Mouse (Mus musculus) midbrain, embryonic 15.5 days (tissue): ENCODE results near the gene Dapk1. TPM values are rescaled to one million over a fixed set of nuclear protein-coding genes. Genes with fewer than 3 reads are reported as not detected.

Experiments
- ATAC-seq: fragments of 200-750 bp; cut with Nextera tagmentation; replicated peaks from 2 replicates; pipeline ENCODE4 v1.8.0; 2017; ENCODE audit warnings: moderate TSS enrichment
- H3K27ac ChIP-seq: fragments of 300-500 bp; sonication (generic); 2 replicates; pipeline ENCODE4 v1.5.1; 2015; ENCODE audit warnings: mild to moderate bottlenecking, inconsistent platforms
- H3K27me3 ChIP-seq: fragments of 300-500 bp; sonication (generic); replicated peaks from 2 replicates; pipeline ENCODE4 v1.6.1; 2015; ENCODE audit warnings: inconsistent platforms
- H3K36me3 ChIP-seq: fragments of 300-500 bp; sonication (generic); replicated peaks from 2 replicates; pipeline ENCODE4 v1.6.1; 2015; ENCODE audit warnings: inconsistent platforms
- H3K4me1 ChIP-seq: fragments of 300-500 bp; sonication (generic); 2 replicates; pipeline ENCODE4 v1.6.1; 2015; ENCODE audit warnings: inconsistent platforms
- H3K4me2 ChIP-seq: fragments of 300-500 bp; sonication (generic); 2 replicates; pipeline ENCODE4 v1.6.1; 2015; ENCODE audit warnings: inconsistent platforms, mild to moderate bottlenecking, moderate library complexity
- H3K4me3 ChIP-seq: fragments of 300-500 bp; sonication (generic); 2 replicates; pipeline ENCODE4 v1.5.1; 2015; ENCODE audit warnings: mild to moderate bottlenecking, inconsistent platforms
- H3K9ac ChIP-seq: fragments of 300-500 bp; sonication (generic); 2 replicates; pipeline ENCODE4 v1.6.1; 2015; ENCODE audit warnings: mild to moderate bottlenecking, inconsistent platforms
- H3K9me3 ChIP-seq: fragments of 300-500 bp; sonication (generic); 2 replicates; pipeline ENCODE4 v1.6.1; 2016; ENCODE audit warnings: inconsistent platforms
- WGBS: fragments of 180-500 bp; shearing (Covaris S2); methylation state at CpG from one replicate; pipeline ENCODE4 v1.1.7; 2015; ENCODE audit warnings: mixed read lengths; 5-methylcytosine and 5-hydroxymethylcytosine counted together
- polyA plus RNA-seq: library from polyadenylated mRNA; unstranded; fragments of >200 nt; fragmentation: Nextera tagmentation; extraction: Ambion mirVana; gene quantifications from 2 replicates; pipeline ENCODE4 v1.2.1, GENCODE M21; 2015

Gene Dapk1
- polyA plus RNA-seq, 1 experiment from 2014 or later, result 48.4 TPM

DNA sequence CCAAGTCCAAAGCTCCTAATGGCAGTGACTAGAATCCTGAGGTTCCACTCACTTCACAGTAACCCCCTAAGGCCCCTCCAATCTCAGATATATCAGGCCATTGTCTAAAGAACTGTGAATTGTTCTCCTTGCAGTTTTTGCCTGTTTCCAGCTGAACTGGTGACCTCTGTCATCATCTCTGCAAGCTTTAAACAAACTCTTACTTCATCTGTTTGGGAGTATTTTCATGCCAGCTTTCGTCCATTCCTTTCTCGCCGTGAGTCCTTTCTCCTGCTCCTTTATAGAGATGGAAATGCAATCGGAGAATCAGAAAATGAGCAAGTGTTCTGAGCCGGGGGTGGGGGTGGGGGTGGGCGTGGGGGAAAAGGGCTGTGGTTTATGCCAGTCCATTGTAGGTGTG lies 107.4 kb downstream of the Dapk1 start:
- H3K27me3 ChIP-seq, result no peaks in the 10 kb centered on the region
- 68% methylated on average over 6 of the region's 6 CpGs for WGBS

DNA sequence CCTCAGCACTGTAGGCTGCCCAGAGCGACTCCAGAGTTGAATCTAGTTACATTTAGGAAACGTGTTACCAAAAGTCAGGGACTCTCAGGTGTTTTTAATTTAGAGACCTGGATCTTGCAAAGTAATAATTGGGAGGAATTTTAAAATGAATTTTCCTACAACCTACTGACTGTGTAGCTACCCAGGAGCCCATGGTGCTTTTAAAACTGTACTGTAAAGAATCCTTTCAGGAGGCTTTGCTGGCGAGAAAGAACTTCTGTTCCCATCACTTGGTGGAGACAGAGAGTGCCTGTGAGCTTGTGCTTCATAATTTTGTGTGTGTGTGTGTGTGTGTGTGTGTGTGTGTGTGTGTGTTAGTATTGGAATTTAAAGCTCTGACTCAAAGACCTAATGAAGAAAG lies 109.2 kb downstream of the Dapk1 start:
- Histone ChIP-seq H3K4me3 (no peak overlapping the region), H3K4me2 (no peak overlapping the region), H3K9me3 (no peaks in the 10 kb centered on the region), H3K9ac (no peak overlapping the region), H3K4me1 (peaks cover 8% of the 10 kb centered on the region; the same call in 1 of the 2 replicates), H3K36me3 (no peaks in the 10 kb centered on the region), H3K27me3 (no peaks in the 10 kb centered on the region), H3K27ac (no peak overlapping the region)
- WGBS, result 81% methylated on average over 3 of the region's 3 CpGs
- ATAC-seq, result no peak

More for the DNA sequence above, 107.4 kb downstream of the Dapk1 start:
- no peak for ATAC-seq
- Histone ChIP-seq H3K4me2 (no peak overlapping the region), H3K4me1 (peaks cover 8% of the 10 kb centered on the region; the same call in 1 of the 2 replicates), H3K27ac (no peak overlapping the region), H3K9ac (no peak overlapping the region), H3K4me3 (no peak overlapping the region), H3K36me3 (no peaks in the 10 kb centered on the region), H3K9me3 (no peaks in the 10 kb centered on the region)

DNA sequence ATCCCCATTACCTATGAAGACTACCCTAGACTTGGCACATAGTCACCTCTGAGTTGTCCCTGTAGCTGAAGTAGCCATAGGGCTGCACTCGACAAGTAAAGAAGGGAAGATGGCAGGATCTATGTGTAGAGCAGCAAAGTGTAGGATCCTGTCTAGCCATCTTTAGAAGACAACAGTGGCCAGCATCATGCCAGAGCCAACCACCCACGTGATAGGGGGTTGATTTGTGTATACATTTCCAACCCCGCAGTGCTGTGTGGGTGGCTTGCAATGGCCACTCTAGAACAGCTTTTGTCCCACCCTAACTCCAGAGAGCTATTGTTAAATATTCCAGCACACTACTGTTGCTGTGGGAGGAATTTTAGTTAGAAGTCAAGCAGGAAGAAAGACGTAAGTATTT lies 111.8 kb downstream of the Dapk1 start:
- Histone ChIP-seq H3K9me3 (no peaks in the 10 kb centered on the region), H3K36me3 (0 out of 2 replicates have a peak, but pooled peaks cover 3% of the 10 kb centered on the region), H3K27me3 (no peaks in the 10 kb centered on the region), H3K27ac (no peak overlapping the region), H3K4me1 (no peaks in the 10 kb centered on the region), H3K4me2 (no peak overlapping the region), H3K4me3 (no peak overlapping the region), H3K9ac (no peak overlapping the region)
- 90% methylated on average over 4 of the region's 4 CpGs for WGBS
- no peak for ATAC-seq

DNA sequence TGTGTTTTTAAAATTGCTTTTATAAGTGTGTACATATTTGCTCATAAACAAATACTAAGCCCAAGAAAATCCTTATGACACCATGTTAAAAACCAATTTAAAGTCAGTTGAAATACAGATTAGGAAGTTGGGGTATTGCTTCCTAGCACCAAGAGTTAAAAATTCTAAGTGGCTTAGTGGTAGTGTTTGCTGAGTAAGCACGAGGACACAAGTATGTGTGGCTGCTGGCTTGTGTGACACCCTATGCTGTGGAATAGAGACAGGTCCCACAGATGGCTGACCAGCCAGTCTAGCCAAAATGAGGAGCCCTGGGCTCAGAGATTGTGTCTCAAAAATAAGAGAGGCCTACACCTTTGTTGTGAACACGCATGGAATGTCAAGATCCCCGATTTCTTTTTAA lies 114.4 kb downstream of the Dapk1 start:
- no peaks in the 10 kb centered on the region for H3K27me3 ChIP-seq
- no peaks in the 10 kb centered on the region for H3K9me3 ChIP-seq
- peaks cover 18% of the 10 kb centered on the region for H3K36me3 ChIP-seq
- no peaks in the 10 kb centered on the region for H3K4me1 ChIP-seq
- ATAC-seq, result no peak
- 65% methylated on average over 3 of the region's 3 CpGs for WGBS
- no peak overlapping the region for H3K4me3 ChIP-seq
- no peak overlapping the region for H3K27ac ChIP-seq
- H3K4me2 ChIP-seq, result no peak overlapping the region
- H3K9ac ChIP-seq, result no peak overlapping the region

DNA sequence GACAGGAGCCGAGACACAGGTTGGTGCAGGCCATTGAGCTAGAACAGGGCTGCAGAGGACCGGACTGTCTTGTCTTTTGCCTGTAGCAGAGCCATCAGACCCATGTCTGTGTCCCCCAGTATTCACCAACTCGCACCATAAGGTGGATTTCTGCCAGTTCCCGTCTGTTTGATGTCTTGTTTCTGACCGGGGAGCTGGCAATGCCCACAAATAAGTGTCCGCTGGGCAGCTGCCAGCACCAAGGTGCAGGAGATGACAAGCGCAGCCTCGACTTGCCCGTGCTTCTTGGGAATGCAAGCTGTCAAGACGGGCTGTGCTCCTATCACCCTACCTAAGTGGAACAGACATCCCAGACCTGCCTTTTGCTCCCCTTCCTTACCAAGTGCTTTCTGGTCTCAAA lies 115.7 kb downstream of the Dapk1 start:
- H3K9ac ChIP-seq, result no peak overlapping the region
- H3K4me2 ChIP-seq, result no peak overlapping the region
- H3K4me1 ChIP-seq, result no peaks in the 10 kb centered on the region
- H3K4me3 ChIP-seq, result no peak overlapping the region
- H3K27me3 ChIP-seq, result no peaks in the 10 kb centered on the region
- H3K9me3 ChIP-seq, result no peaks in the 10 kb centered on the region
- no peak for ATAC-seq
- 86% methylated on average over 10 of the region's 10 CpGs for WGBS
- no peak overlapping the region for H3K27ac ChIP-seq
- peaks cover 20% of the 10 kb centered on the region for H3K36me3 ChIP-seq

DNA sequence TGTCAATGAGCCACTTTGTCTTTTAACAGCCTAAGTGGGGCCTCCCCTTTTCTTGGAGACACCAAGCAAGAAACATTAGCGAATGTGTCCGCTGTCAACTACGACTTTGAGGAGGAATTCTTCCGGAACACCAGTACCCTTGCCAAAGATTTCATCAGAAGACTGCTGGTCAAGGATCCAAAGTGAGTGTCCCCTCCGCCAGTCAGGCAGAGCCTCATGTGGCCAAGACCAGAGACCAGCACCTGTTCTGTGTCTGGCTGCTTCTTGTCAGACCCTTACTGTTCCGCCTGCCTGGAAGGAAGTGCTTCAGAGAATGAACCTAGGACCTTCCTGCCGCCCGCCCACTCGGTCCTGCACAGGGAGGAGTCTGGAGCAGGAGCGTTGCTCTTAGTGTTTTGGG lies 117.8 kb downstream of the Dapk1 start:
- Histone ChIP-seq H3K4me1 (no peaks in the 10 kb centered on the region), H3K4me3 (no peak overlapping the region), H3K27me3 (no peaks in the 10 kb centered on the region), H3K36me3 (peaks cover 31% of the 10 kb centered on the region), H3K27ac (no peak overlapping the region), H3K4me2 (no peak overlapping the region), H3K9ac (no peak overlapping the region), H3K9me3 (no peaks in the 10 kb centered on the region)
- no peak for ATAC-seq
- 94% methylated on average over 10 of the region's 10 CpGs for WGBS

DNA sequence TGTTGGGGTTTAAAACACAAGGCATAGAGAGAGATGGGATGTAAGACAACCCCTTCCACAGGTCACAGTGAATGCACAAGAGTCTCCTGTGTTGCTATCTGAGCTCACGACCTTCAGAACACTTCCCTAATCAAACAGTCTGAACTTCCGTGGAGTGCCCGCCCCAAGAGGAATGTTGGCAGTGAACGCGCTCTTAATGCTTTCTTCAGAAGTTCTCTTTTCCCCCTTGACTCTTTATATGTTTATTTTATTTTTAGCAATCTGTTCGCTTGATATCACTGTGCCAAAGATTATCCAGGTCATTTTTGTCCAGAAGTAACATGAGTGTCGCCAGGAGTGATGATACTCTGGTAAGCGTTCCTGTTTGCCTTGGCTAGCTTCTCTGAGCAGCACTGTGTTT lies 121.0 kb downstream of the Dapk1 start:
- H3K36me3 ChIP-seq, result peaks cover 52% of the 10 kb centered on the region
- no peak overlapping the region for H3K27ac ChIP-seq
- H3K4me1 ChIP-seq, result no peaks in the 10 kb centered on the region
- H3K9me3 ChIP-seq, result no peaks in the 10 kb centered on the region
- WGBS, result 91% methylated on average over 8 of the region's 8 CpGs
- H3K27me3 ChIP-seq, result no peaks in the 10 kb centered on the region
- no peak for ATAC-seq
- H3K4me3 ChIP-seq, result no peak overlapping the region
- H3K9ac ChIP-seq, result no peak overlapping the region
- no peak overlapping the region for H3K4me2 ChIP-seq

DNA sequence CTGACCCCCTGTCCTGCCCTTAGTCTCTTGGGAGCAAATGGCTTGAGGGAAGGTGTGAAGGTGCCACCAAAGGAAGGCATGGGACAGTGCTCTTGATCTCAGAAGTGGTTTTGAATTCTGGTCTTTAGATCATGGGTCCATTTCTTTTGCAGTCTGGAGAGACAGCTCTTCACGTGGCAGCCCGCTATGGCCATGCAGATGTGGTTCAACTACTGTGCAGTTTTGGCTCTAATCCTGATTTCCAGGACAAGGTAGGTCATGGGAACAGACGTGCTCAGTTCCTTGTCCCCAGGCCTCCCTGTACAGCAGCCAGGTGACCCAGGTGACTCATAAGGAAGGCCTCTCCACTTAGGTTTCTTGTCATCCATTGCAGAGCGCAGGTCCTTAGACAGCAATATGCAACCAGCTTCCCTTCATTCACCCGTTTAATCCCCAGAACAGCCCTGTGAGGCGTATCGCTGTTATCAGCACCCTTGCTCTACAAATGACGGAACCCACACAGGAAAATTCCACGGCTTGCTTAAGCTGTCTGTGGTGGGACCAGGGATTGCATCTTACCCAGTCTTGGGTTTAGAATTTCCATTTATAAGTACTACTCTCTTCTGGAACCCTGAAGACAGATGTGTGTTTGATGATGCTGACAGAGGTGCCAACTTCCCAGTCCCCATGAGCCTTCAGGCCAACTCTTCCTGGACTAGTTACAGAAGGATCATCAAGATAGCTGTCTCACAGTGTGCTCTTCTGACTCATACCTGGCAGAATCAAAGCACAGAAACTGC lies 126.7 kb downstream of the Dapk1 start:
- Histone ChIP-seq H3K4me1 (no peaks in the 10 kb centered on the region), H3K27me3 (no peaks in the 10 kb centered on the region), H3K9me3 (no peaks in the 10 kb centered on the region), H3K36me3 (peaks cover 36% of the 10 kb centered on the region; the same call in 1 of the 2 replicates), H3K9ac (no peak overlapping the region), H3K4me3 (no peak overlapping the region), H3K27ac (no peak overlapping the region), H3K4me2 (no peak overlapping the region)
- no peak for ATAC-seq
- 95% methylated on average over 9 of the region's 9 CpGs for WGBS

DNA sequence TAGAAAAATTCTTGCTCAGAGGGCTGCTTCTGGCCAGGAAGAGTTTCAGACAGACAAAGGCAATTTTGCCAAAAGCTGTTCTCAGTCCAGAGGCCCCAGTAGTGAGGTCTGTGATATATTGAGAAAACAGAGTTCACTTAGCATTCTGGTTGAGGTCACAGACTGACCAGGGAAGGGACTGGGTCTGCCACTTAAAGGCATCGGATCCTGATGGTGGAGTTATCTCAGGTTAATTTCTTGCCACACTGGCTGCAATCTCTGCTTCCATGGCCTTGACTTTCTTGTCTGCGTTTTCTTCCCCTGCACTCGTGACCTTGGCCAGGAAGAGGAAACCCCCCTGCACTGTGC lies 127.3 kb downstream of the Dapk1 start:
- H3K4me3 ChIP-seq, result no peak overlapping the region
- WGBS, result 81% methylated on average over 3 of the region's 3 CpGs
- peaks cover 36% of the 10 kb centered on the region; the same call in 1 of the 2 replicates for H3K36me3 ChIP-seq
- H3K9ac ChIP-seq, result no peak overlapping the region
- no peaks in the 10 kb centered on the region for H3K27me3 ChIP-seq
- no peak for ATAC-seq
- H3K9me3 ChIP-seq, result no peaks in the 10 kb centered on the region
- H3K4me1 ChIP-seq, result no peaks in the 10 kb centered on the region
- no peak overlapping the region for H3K27ac ChIP-seq
- no peak overlapping the region for H3K4me2 ChIP-seq

DNA sequence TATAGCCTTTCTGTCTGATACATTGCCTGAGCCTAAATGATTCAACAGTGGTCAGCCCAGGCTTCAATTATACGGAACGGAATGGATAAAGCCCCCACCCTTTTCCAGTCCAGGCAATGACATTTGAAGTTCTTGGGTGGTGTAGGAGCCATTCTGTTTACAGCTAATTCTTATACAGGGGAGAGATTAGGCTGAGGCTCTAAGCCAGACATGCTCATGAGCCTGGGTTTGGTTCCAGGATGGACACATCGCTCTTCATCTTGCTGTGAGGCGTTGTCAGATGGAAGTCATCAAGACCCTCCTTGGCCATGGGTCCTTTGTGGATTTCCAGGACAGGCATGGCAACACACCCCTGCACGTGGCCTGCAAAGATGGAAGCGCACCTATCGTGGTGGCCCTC lies 128.8 kb downstream of the Dapk1 start:
- Histone ChIP-seq H3K4me3 (no peak overlapping the region), H3K27me3 (no peaks in the 10 kb centered on the region), H3K36me3 (peaks cover 41% of the 10 kb centered on the region; the same call in 1 of the 2 replicates), H3K27ac (no peak overlapping the region), H3K4me1 (no peaks in the 10 kb centered on the region; the same call in 1 of the 2 replicates), H3K9me3 (no peaks in the 10 kb centered on the region), H3K9ac (no peak overlapping the region), H3K4me2 (no peak overlapping the region)
- 93% methylated on average over 7 of the region's 7 CpGs for WGBS
- ATAC-seq, result no peak

DNA sequence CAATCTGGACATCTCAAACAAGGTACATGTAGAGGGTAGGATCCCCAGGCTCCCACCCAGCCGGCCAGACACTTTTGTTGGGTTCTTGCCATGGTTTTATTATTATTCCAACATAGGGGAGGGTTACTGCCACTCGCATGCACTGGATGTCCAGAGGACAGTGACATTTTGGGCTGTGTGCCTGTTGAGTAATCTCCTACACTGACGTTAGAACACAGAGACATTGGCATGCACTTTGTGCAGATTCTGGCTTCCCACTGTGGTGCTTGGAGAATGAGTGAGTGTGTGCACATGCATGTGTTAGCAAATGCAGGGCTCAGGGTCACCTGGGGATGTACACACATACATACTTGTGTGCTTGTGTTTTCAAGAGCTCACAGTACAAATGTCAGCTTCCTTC lies 129.3 kb downstream of the Dapk1 start:
- no peak for ATAC-seq
- no peak overlapping the region for H3K4me2 ChIP-seq
- H3K36me3 ChIP-seq, result peaks cover 40% of the 10 kb centered on the region; the same call in 1 of the 2 replicates
- H3K27me3 ChIP-seq, result no peaks in the 10 kb centered on the region
- no peak overlapping the region for H3K9ac ChIP-seq
- no peaks in the 10 kb centered on the region; the same call in 1 of the 2 replicates for H3K4me1 ChIP-seq
- H3K4me3 ChIP-seq, result no peak overlapping the region
- WGBS, result 84% methylated on average over 3 of the region's 3 CpGs
- H3K9me3 ChIP-seq, result no peaks in the 10 kb centered on the region
- H3K27ac ChIP-seq, result no peak overlapping the region

DNA sequence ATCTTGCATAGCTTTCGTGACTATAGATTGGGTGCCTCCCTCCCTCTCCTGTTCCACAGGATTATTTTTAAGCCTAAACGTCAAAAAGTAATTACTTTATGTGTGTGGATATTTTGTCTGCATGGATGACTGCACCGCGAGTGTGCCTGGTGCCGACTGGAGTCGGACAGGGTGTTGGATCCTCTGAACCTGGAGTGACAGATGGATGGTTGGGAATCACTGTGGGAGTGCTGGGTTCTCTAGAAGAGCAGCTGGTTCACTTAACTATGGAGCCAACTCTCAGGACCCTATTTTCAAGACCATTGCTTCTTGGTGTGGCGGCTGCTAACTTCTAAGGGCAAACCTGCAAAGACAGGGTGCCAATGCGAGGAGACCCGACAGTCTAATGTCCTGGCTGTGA lies 133.6 kb downstream of the Dapk1 start:
- H3K9me3 ChIP-seq, result no peaks in the 10 kb centered on the region
- no peak overlapping the region for H3K4me3 ChIP-seq
- no peak overlapping the region for H3K4me2 ChIP-seq
- H3K4me1 ChIP-seq, result peaks cover 8% of the 10 kb centered on the region; the same call in 1 of the 2 replicates
- no peak for ATAC-seq
- H3K9ac ChIP-seq, result no peak overlapping the region
- WGBS, result 87% methylated on average over 9 of the region's 9 CpGs
- peaks cover 24% of the 10 kb centered on the region for H3K36me3 ChIP-seq
- H3K27me3 ChIP-seq, result no peaks in the 10 kb centered on the region
- H3K27ac ChIP-seq, result no peak overlapping the region

DNA sequence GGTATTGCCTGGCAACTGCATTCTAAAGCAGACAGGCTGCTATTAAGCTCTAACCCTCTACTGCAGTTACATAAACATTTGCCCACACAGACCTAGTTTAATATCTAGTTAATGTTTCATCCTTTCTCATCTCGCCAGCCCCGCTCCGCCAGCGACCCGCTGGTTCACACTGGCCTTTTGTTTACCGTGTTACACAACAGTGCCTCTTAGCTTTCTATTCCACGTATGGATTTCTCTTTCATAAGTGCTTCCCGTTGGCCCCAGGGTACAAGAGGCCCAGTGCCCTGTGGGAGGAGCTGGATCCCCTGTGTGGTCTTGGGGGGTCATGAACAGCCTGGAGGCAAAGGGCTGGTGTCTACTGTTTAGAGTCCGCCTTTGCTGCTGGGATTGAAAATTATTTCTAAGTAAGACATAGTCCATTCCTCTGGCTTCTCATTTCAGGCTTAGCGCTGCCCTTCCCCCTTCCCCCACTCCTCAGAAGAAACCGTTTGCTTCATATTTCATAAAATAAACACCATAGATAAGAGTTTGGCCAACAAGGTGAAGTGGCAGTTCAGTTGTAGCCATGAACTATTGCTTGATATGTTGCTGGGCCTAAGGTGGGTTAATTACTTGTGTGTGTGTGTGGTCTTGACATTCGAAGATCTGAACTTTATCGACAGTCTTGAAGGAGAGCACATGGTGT lies 134.8 kb downstream of the Dapk1 start:
- Histone ChIP-seq H3K27ac (no peak overlapping the region), H3K4me1 (peaks cover 8% of the 10 kb centered on the region; the same call in 1 of the 2 replicates), H3K4me3 (no peak overlapping the region), H3K4me2 (no peak overlapping the region), H3K9me3 (no peaks in the 10 kb centered on the region), H3K36me3 (peaks cover 33% of the 10 kb centered on the region), H3K27me3 (no peaks in the 10 kb centered on the region), H3K9ac (no peak overlapping the region)
- ATAC-seq, result no peak
- 69% methylated on average over 13 of the region's 13 CpGs for WGBS
